Mouse (Mus musculus) neural tube, embryonic 13.5 days (tissue): ENCODE measurements around the gene Gm19935. TPM values are rescaled to one million over a fixed set of nuclear protein-coding genes. Genes with fewer than 3 reads are reported as not detected.

Experiments
- ATAC-seq: fragments of 200-750 bp; cut with Nextera tagmentation; 2 replicates; pipeline ENCODE4 v1.8.0; 2017; ENCODE audit warnings: low read depth, mild to moderate bottlenecking, moderate TSS enrichment, moderate library complexity
- H3K27ac ChIP-seq: fragments of 300-500 bp; sonication (generic); replicated peaks from 2 replicates; pipeline ENCODE4 v1.5.1; 2015; ENCODE audit warnings: moderate library complexity, mild to moderate bottlenecking, inconsistent platforms
- H3K27me3 ChIP-seq: fragments of 300-500 bp; sonication (generic); 2 replicates; pipeline ENCODE4 v1.6.1; 2015; ENCODE audit warnings: mild to moderate bottlenecking, inconsistent platforms
- H3K36me3 ChIP-seq: fragments of 300-500 bp; sonication (generic); 2 replicates; pipeline ENCODE4 v1.6.1; 2015; ENCODE audit warnings: mild to moderate bottlenecking, inconsistent platforms
- H3K4me1 ChIP-seq: fragments of 300-500 bp; sonication (generic); replicated peaks from 2 replicates; pipeline ENCODE4 v1.6.1; 2015; ENCODE audit warnings: inconsistent platforms
- H3K4me2 ChIP-seq: fragments of 300-500 bp; sonication (generic); 2 replicates; pipeline ENCODE4 v1.6.1; 2015; ENCODE audit warnings: inconsistent platforms, mild to moderate bottlenecking, moderate library complexity
- H3K4me3 ChIP-seq: fragments of 300-500 bp; sonication (generic); 2 replicates; pipeline ENCODE4 v1.5.1; 2015; ENCODE audit warnings: mild to moderate bottlenecking, inconsistent platforms
- H3K9ac ChIP-seq: fragments of 300-500 bp; sonication (generic); 2 replicates; pipeline ENCODE4 v1.6.1; 2015; ENCODE audit warnings: moderate library complexity, mild to moderate bottlenecking, inconsistent platforms
- H3K9me3 ChIP-seq: fragments of 300-500 bp; sonication (generic); 2 replicates; pipeline ENCODE4 v1.6.1; 2016; ENCODE audit warnings: inconsistent platforms
- WGBS: fragments of 180-500 bp; shearing (Covaris S2); methylation state at CpG from one replicate; pipeline ENCODE4 v1.1.7; 2015; 5-methylcytosine and 5-hydroxymethylcytosine counted together
- polyA plus RNA-seq: library from polyadenylated mRNA; unstranded; fragments of >200 nt; fragmentation: Nextera tagmentation; extraction: Ambion mirVana; gene quantifications from 2 replicates; pipeline ENCODE4 v1.2.1, GENCODE M21; 2015

Gene Gm19935
- 1.7 and 2.0 TPM in 2 replicates for polyA plus RNA-seq

- Histone ChIP-seq H3K9me3 (peaks cover 3% of the 10 kb centered on the region; the same call in 1 of the 2 replicates), H3K27ac (peak within 1 kb of the TSS; percentile 65), H3K9ac (peak within 1 kb of the TSS; percentile 26; the same call in 1 of the 2 replicates), H3K4me1 (peaks cover 27% of the 10 kb centered on the region), H3K4me2 (peak within 1 kb of the TSS; percentile 14; the same call in 1 of the 2 replicates), H3K27me3 (no peaks in the 10 kb centered on the region), H3K4me3 (no peak within 1 kb of the TSS), H3K36me3 (no peaks in the 10 kb centered on the region)
- no peak; the same call in 1 of the 2 replicates for ATAC-seq
- 78% methylated on average over 2 of the region's 2 CpGs for WGBS
Observed at GRCm38 (mm10) chr8:90817293-90817692, at the start of gene Gm19935. TSS of gene Gm19935 (minus strand) at chr8:90817393.

- peak; percentile 93 for ATAC-seq
- Histone ChIP-seq H3K27ac (peak overlapping the region; percentile 93), H3K27me3 (no peaks in the 10 kb centered on the region), H3K36me3 (no peaks in the 10 kb centered on the region), H3K4me2 (peak overlapping the region; percentile 36), H3K4me1 (peaks cover 32% of the 10 kb centered on the region), H3K9me3 (no peaks in the 10 kb centered on the region), H3K4me3 (no peak overlapping the region), H3K9ac (0 out of 2 replicates have a peak overlapping the region, but pooled peaks have one; percentile 49)
- 6% methylated on average over 9 of the region's 9 CpGs for WGBS
Observed at GRCm38 (mm10) chr8:90862038-90862437, 44.8 kb upstream of the Gm19935 start.

- H3K27me3 ChIP-seq, result no peaks in the 10 kb centered on the region
- peak overlapping the region; percentile 36 for H3K4me2 ChIP-seq
- no peak overlapping the region for H3K4me3 ChIP-seq
- H3K4me1 ChIP-seq, result peaks cover 37% of the 10 kb centered on the region
- peak overlapping the region; percentile 49; the same call in 1 of the 2 replicates for H3K9ac ChIP-seq
- H3K27ac ChIP-seq, result peak overlapping the region; percentile 93
- WGBS, result 6% methylated on average over 9 of the region's 9 CpGs
- no peaks in the 10 kb centered on the region for H3K36me3 ChIP-seq
- ATAC-seq, result peak; percentile 42
- no peaks in the 10 kb centered on the region for H3K9me3 ChIP-seq
Observed at GRCm38 (mm10) chr8:90861266-90861944, 44.2 kb upstream of the Gm19935 start.

GRCm38 (mm10) chr8:90858071-90858470 lies 40.9 kb upstream of the Gm19935 start:
- Histone ChIP-seq H3K4me2 (no peak overlapping the region), H3K36me3 (no peaks in the 10 kb centered on the region), H3K4me3 (no peak overlapping the region), H3K4me1 (peaks cover 59% of the 10 kb centered on the region), H3K27me3 (no peaks in the 10 kb centered on the region), H3K9me3 (no peaks in the 10 kb centered on the region), H3K9ac (no peak overlapping the region), H3K27ac (no peak overlapping the region)
- 95% methylated on average over 2 of the region's 2 CpGs for WGBS
- ATAC-seq, result no peak

- no peak overlapping the region for H3K4me3 ChIP-seq
- no peak for ATAC-seq
- WGBS, result 25% methylated on average over 1 of the region's 1 CpGs
- no peaks in the 10 kb centered on the region for H3K9me3 ChIP-seq
- H3K9ac ChIP-seq, result no peak overlapping the region
- H3K27ac ChIP-seq, result 0 out of 2 replicates have a peak overlapping the region, but pooled peaks have one; percentile 4
- H3K4me2 ChIP-seq, result no peak overlapping the region
- H3K27me3 ChIP-seq, result no peaks in the 10 kb centered on the region
- H3K4me1 ChIP-seq, result peaks cover 51% of the 10 kb centered on the region
- no peaks in the 10 kb centered on the region for H3K36me3 ChIP-seq
Observed at GRCm38 (mm10) chr8:90856952-90857351, 39.8 kb upstream of the Gm19935 start.

- Histone ChIP-seq H3K27ac (0 out of 2 replicates have a peak overlapping the region, but pooled peaks have one; percentile 4), H3K4me3 (no peak overlapping the region), H3K4me2 (no peak overlapping the region), H3K9ac (no peak overlapping the region), H3K27me3 (no peaks in the 10 kb centered on the region), H3K4me1 (peaks cover 43% of the 10 kb centered on the region), H3K36me3 (no peaks in the 10 kb centered on the region), H3K9me3 (no peaks in the 10 kb centered on the region)
- WGBS, result 94% methylated on average over 3 of the region's 3 CpGs
- no peak for ATAC-seq
Observed at GRCm38 (mm10) chr8:90856171-90856570, 39.0 kb upstream of the Gm19935 start.

- peak; percentile 78 for ATAC-seq
- Histone ChIP-seq H3K9ac (peak overlapping the region; percentile 43; the same call in 1 of the 2 replicates), H3K36me3 (no peaks in the 10 kb centered on the region), H3K9me3 (no peaks in the 10 kb centered on the region), H3K4me3 (no peak overlapping the region), H3K27me3 (no peaks in the 10 kb centered on the region), H3K4me2 (peak overlapping the region; percentile 39), H3K27ac (peak overlapping the region; percentile 84), H3K4me1 (peaks cover 49% of the 10 kb centered on the region)
- 11% methylated on average over 10 of the region's 10 CpGs for WGBS
Observed at GRCm38 (mm10) chr8:90854671-90855161, 37.5 kb upstream of the Gm19935 start.

GRCm38 (mm10) chr8:90853971-90854670 lies 36.9 kb upstream of the Gm19935 start:
- no peaks in the 10 kb centered on the region for H3K36me3 ChIP-seq
- peak; percentile 62 for ATAC-seq
- 49% methylated on average over 9 of the region's 9 CpGs for WGBS
- peak overlapping the region; percentile 43; the same call in 1 of the 2 replicates for H3K9ac ChIP-seq
- peaks cover 49% of the 10 kb centered on the region for H3K4me1 ChIP-seq
- H3K9me3 ChIP-seq, result no peaks in the 10 kb centered on the region
- H3K4me3 ChIP-seq, result no peak overlapping the region
- peak overlapping the region; percentile 84 for H3K27ac ChIP-seq
- no peaks in the 10 kb centered on the region for H3K27me3 ChIP-seq
- H3K4me2 ChIP-seq, result peak overlapping the region; percentile 39

GRCm38 (mm10) chr8:90851544-90851943 lies 34.4 kb upstream of the Gm19935 start:
- no peaks in the 10 kb centered on the region for H3K36me3 ChIP-seq
- no peak for ATAC-seq
- no peaks in the 10 kb centered on the region for H3K9me3 ChIP-seq
- H3K9ac ChIP-seq, result no peak overlapping the region
- no peaks in the 10 kb centered on the region for H3K27me3 ChIP-seq
- no peak overlapping the region for H3K27ac ChIP-seq
- WGBS, result 40% methylated on average over 8 of the region's 8 CpGs
- no peak overlapping the region for H3K4me3 ChIP-seq
- H3K4me2 ChIP-seq, result no peak overlapping the region
- H3K4me1 ChIP-seq, result peaks cover 40% of the 10 kb centered on the region

- ATAC-seq, result peak; percentile 60; the same call in 1 of the 2 replicates
- 48% methylated on average over 11 of the region's 11 CpGs for WGBS
- H3K9ac ChIP-seq, result peak overlapping the region; percentile 41; the same call in 1 of the 2 replicates
Observed at GRCm38 (mm10) chr8:90849462-90850050, 32.4 kb upstream of the Gm19935 start.

GRCm38 (mm10) chr8:90847980-90848379 lies 30.8 kb upstream of the Gm19935 start:
- Histone ChIP-seq H3K36me3 (no peaks in the 10 kb centered on the region), H3K4me2 (no peak overlapping the region), H3K27ac (no peak overlapping the region), H3K27me3 (no peaks in the 10 kb centered on the region), H3K9ac (no peak overlapping the region), H3K4me3 (no peak overlapping the region), H3K9me3 (no peaks in the 10 kb centered on the region), H3K4me1 (peaks cover 17% of the 10 kb centered on the region)
- WGBS, result 89% methylated on average over 7 of the region's 7 CpGs
- ATAC-seq, result no peak

More at GRCm38 (mm10) chr8:90849462-90850050, 32.4 kb upstream of the Gm19935 start:
- H3K27me3 ChIP-seq, result no peaks in the 10 kb centered on the region
- peak overlapping the region; percentile 80 for H3K27ac ChIP-seq
- no peak overlapping the region for H3K4me3 ChIP-seq
- H3K4me2 ChIP-seq, result 0 out of 2 replicates have a peak overlapping the region, but pooled peaks have one; percentile 1
- H3K36me3 ChIP-seq, result no peaks in the 10 kb centered on the region
- H3K4me1 ChIP-seq, result peaks cover 28% of the 10 kb centered on the region
- no peaks in the 10 kb centered on the region for H3K9me3 ChIP-seq
